Mouse (Mus musculus) G1E (cell line): ENCODE data around the gene Camkk2.

Experiments
- CTCF ChIP-seq: IDR thresholded peaks from 2 replicates; pipeline ENCODE4 v1.5.1; 2012; ENCODE audit warnings: low read depth, low read length, inconsistent platforms, mixed read lengths
- GATA1 ChIP-seq: IDR thresholded peaks from 2 replicates; pipeline ENCODE4 v1.6.1; 2012; ENCODE audit warnings: borderline replicate concordance, low read length, inconsistent platforms, mixed read lengths
- TAL1 ChIP-seq: conservative IDR thresholded peaks from 2 replicates; pipeline ENCODE4 v1.6.1; 2012; ENCODE audit warnings: low read depth, low read length, inconsistent platforms, mixed read lengths

DNA sequence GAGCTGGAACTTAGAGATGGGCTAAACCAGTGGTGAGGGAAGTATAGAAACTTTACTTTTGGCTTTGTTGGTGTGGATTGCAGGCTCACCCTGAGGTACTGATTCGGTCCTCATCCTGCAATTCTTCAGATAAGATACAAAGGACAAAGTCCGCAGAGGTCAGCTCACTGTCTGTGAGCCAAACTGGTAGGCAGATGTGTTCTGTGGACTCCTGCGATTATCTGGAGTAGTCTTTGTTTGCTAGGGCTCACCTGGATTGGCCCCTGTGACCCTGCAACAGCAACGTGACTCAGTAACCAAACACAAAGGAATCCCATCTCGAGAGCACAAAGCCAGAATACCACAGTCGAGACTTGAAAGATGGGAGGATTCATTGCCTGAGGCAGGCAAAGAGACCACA lies 88.7 kb downstream of the Camkk2 start:
- TF ChIP-seq CTCF, result no peak
- TF ChIP-seq TAL1, result no peak
- no peak for TF ChIP-seq GATA1
